Mouse (Mus musculus) erythroblast, embryonic 14.5 days (primary cell): Measurements from ENCODE around the gene Klrb1a.

Experiments
- GATA1 ChIP-seq: IDR thresholded peaks from 2 replicates; pipeline ENCODE4 v1.6.1; 2012; ENCODE audit warnings: low read length, inconsistent platforms, mixed read lengths
- TAL1 ChIP-seq: IDR thresholded peaks from 3 replicates; pipeline ENCODE4 v1.6.1; 2012; ENCODE audit warnings: low read length, inconsistent platforms, mixed read lengths

- TF ChIP-seq GATA1 (no peak), TAL1 (no peak)
Measured at GRCm38 (mm10) chr6:128661249-128661648, 37.9 kb upstream of the Klrb1a start.
